Mouse (Mus musculus): ENCODE data around the gene Med22.
"Not testable (repeated sequence)": the region's sequence is repeated elsewhere in the genome, so short reads cannot be mapped to it uniquely, and the experiment has no call there.

Med22 gene

GRCm38 (mm10) chr2:26915927-26916728 lies 5.7 kb upstream of the Med22 start, which contains the start of the genes Surf2 and Surf1:
TSS of gene Surf2 (plus strand) at chr2:26916367.
TSS of gene Surf1 (minus strand) at chr2:26916530.
- peak; percentile 69 for DNase-seq

- no peak for DNase-seq
These were observed 3.9 kb upstream of the Med22 start for GRCm38 (mm10) chr2:26914148-26914941.

- DNase-seq, result no peak
These were observed 3.1 kb upstream of the Med22 start for GRCm38 (mm10) chr2:26913416-26914147.

- no peak for DNase-seq
These were observed 1.8 kb upstream of the Med22 start for GRCm38 (mm10) chr2:26912253-26912770.

- DNase-seq, result no peak
These were observed 703 bp upstream of the Med22 start for GRCm38 (mm10) chr2:26910994-26911765.

GRCm38 (mm10) chr2:26909387-26909784 lies 1.1 kb downstream of the Med22 start:
- DNase-seq, result no peak

- DNase-seq, result peak; percentile 42
These were observed 1.6 kb downstream of the Med22 start for GRCm38 (mm10) chr2:26908710-26909386.

GRCm38 (mm10) chr2:26907109-26907508 lies 3.4 kb downstream of the Med22 start:
- DNase-seq, result peak; percentile 35

- no peak for DNase-seq
These were observed 4.0 kb downstream of the Med22 start for GRCm38 (mm10) chr2:26906431-26906830.

- no peak for DNase-seq
These were observed 4.5 kb downstream of the Med22 start for GRCm38 (mm10) chr2:26905936-26906335.

GRCm38 (mm10) chr2:26903311-26903710 lies 7.2 kb downstream of the Med22 start:
- no peak for DNase-seq

GRCm38 (mm10) chr2:26902467-26903220 lies 7.8 kb downstream of the Med22 start, which contains the start of gene Surf6:
TSS of gene Surf6 (minus strand) at chr2:26902879.
- peak; percentile 96 for DNase-seq

- no peak for DNase-seq
These were observed 8.6 kb downstream of the Med22 start for GRCm38 (mm10) chr2:26901834-26902400.

GRCm38 (mm10) chr2:26900731-26901130 lies 9.7 kb downstream of the Med22 start:
- DNase-seq, result no peak

GRCm38 (mm10) chr2:26895898-26896297 lies 14.6 kb downstream of the Med22 start:
- DNase-seq, result no peak

- DNase-seq, result not testable (repeated sequence)
These were observed 24.3 kb downstream of the Med22 start for GRCm38 (mm10) chr2:26886170-26886569.

- DNase-seq, result not testable (repeated sequence)
These were observed 24.9 kb downstream of the Med22 start for GRCm38 (mm10) chr2:26885541-26885940.

GRCm38 (mm10) chr2:26878571-26878970 lies 31.9 kb downstream of the Med22 start:
- no peak for DNase-seq

GRCm38 (mm10) chr2:26870666-26871065 lies 39.8 kb downstream of the Med22 start:
- no peak for DNase-seq

GRCm38 (mm10) chr2:26864879-26865278 lies 45.6 kb downstream of the Med22 start, which contains the start of gene Abo:
TSS of gene Abo (minus strand) at chr2:26864979.
- no peak for DNase-seq
